Mouse (Mus musculus) c-Kit-positive CD71-negative TER-119-negative erythroid progenitor cells, embryonic 14.5 days (primary cell): ENCODE data around the gene Cpt1a.

ENCODE experiments used
- DNase-seq: peaks from one replicate; pipeline ENCODE4 v3.0.0-alpha.2; 2013; ENCODE audit warnings: low read depth

Cpt1a gene

DNA sequence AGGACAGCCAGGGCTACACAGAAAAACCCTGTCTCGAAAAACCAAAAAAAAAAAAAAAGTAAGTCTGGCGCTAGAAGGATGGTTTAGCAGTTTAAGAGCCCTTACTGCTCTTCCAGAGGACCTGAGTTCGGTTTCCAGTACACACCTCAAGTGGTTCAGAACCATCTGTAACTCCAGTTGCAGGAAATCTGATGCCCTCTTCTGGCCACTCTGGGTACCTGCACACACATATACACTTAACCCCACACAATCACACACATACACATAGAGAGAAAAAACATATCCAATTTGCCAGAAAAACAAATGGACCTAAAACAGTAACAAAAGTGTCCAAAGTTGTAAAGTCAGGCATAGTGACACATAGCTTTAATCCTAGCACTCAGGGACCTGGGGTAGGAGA is 43.0 kb downstream of the Cpt1a start:
- no peak for DNase-seq

DNA sequence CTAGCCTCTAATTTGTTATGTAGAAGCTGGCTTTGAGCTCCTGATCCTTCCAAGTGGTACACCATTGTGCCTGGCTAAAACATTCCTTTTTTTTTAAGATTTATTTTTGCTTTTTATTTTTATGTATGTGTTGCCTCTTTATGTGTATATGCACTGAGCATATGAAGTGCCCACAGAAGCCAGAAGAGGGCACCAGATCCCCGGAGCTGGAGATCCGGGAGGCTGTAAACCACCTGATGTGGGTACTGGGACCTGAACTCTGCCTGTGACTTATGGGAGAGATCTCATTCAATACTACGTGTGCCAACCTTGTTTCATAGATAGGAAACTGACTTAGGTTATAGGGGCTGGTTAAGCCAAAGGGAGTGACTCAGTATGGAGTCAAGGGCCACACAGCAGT is 46.1 kb downstream of the Cpt1a start:
- no peak for DNase-seq

DNA sequence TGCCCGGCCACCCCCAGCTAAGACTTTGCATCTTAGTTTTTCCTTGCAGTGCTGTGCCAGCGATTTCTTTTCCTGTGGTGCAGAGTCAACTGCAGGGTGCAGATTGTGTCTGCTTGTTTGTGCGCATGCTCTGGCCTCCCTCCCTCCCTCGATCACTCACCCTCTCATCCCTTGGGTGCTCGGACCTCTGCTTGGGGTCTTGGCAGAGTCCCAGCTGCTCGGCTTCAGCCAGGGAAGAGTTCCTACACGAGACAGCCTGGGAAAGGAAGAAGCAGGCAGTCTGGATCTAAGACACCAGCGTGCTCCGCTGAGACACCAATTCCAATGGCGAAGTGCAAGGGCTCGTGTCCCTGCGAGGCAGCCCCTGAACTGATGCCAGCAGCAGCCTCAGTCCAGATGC is 51.2 kb downstream of the Cpt1a start:
- no peak for DNase-seq

DNA sequence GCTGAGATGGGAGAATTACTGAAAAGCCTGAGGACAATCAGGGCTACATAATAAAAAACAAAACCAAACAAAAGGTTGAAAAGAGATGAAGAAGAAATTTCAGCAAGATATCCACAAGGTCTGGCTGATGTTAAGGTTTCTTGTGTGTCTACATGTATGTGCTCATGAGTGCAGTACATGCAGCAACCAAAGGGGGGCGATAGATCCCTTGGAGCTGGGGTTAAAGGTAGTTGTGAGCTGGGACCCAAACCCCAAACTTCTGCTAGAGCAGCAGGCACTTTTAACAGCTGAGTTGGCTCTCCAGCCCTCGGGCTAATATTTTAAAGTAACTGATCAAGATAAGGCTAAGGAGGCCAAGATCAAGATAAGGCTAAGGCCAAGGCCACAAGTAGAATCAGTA is 51.9 kb downstream of the Cpt1a start:
- no peak for DNase-seq

DNA sequence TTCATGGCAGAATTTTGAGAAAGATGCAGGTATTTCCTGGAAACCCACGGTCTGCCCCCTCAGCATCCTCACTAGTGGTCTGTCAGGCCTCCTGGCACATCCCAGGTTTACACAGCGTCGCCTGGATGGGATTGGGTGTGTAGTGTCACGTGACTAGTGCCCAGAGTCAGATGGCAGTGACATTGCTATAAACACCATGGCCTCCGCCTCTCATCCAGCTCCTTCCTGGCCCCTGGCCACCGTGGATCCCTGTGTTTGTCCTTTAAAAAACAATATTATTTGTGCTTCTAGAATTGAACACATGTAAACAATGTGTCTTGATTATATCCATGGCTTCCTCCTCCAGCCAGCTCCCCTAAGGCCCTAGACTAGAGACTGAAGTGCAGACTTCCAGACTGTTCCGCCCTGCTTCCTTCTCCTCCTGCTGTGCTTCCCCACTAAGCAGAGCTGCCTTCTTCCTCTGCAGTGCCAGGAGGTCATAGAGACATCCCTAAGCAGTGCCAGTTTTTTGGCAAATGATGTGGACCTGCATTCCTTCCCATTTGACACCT is 53.9 kb downstream of the Cpt1a start:
- no peak for DNase-seq

DNA sequence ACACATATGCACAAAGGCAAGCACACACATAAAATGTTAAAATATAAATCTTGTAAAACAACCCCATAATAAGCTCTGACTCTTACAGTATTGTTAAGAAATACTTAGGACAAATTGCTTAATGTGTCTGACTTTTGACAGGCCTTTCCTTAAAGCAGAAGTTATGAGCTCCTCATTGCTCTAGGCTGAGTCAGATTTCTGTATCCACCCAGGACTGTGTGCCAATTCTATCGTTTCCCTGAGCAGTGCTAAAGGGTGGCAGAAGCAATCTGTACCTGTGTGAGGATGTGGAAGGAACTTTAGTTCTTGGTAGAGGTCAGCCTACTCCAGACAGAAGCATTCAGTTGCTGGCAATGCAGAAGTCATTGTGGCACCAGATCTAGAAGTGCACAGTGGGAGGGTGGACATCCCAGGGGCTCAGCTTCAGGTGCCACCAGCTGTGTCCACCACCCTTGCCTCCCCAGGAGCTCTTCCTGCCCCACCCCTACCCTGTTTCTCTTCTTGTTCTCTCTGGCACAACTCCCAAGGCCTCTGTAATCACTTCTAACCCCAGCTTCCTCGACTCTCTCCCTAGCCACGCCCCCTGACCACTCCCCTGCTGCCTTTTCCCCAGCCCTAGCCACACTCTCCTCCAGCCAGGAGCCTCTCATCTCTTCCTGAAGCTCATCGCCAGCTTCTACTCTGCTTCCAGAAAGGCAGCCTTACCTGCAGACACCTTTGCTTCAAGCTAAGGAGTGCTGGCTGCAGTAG is 55.0 kb downstream of the Cpt1a start:
- DNase-seq, result no peak

DNA sequence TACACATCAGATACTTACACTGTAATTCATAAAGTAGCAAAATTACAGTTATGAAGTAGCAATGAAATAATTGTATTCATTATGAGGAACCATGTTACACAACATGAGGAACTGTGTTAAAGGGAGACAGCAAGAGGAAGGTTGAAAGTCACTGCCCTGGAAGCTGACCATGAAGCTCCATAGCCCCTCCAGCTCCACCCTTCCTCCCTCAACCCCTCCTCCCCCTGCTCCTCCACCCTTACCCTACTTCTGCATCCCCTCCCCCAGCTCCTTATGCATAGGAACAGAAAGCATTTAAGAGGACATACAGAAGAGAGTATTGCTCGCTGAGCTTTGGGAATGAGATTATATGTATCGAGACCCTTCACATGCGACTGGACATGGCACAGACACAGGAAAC is 56.5 kb downstream of the Cpt1a start:
- no peak for DNase-seq

DNA sequence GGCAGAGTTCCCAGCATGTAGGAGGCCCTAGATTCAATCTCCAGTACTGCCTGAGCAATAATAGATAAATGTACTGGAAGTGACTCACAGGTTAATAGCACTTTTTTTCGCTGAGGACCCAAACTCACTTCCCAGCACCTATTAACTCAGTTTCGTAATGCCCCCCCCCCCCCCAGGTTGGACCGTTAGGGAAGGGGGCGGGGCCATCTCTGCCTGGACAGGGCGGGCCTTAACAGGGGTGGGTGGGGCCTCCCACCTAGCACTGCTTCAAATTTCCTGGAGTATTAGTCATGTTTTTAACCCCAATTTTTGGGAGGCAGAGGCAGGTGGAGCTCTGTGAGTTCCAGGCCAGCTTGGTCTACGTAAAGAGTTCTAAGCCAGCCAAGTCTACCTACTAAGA is 65.9 kb downstream of the Cpt1a start:
- DNase-seq, result no peak

DNA sequence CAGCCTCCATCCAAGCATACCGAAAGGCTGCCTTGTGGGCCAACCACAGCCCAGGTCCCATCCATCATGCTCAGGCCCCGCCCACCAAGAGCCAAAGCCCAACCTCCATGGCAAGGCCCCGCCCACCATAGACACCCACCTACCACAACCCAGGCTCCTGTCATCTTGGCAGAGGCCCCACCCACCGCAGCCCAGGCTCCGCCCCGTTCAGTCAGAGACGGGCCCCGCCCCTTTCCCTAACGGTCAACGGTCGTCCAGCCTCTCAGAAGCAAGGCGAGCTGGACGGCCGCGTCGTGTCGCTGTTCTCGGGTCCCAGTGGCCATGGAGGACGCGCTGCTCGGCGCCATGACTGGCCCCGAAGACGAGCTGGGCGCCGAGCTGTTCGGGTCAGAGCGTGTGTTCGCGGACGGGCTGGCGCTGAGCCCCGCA is 66.5 kb downstream of the Cpt1a start, which contains the start of gene Tesmin:
Tesmin (plus strand) TSS at position 229 of the 429 bp plus-strand sequence.
- DNase-seq, result peak; percentile 75

DNA sequence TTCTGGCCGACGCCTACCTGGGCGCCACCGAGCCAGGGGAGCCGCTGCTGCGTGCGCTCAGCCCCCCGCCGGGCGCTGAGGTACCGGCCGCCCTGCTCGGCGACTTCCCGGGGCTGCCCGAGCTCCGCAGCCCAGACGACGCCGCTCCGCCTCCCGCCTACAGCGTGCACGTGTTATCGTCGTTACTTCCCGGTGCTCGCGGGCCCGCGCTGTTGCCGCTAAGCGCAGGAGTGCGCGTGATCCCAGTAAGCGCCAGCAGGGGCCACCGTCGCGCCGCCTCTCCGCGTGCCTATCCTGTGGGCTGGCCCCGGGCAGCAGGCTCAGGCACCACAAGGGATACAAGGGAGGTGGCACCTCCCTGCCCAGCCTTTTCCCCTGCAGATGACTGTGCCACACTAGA is 67.0 kb downstream of the Cpt1a start:
- peak; percentile 71 for DNase-seq

DNA sequence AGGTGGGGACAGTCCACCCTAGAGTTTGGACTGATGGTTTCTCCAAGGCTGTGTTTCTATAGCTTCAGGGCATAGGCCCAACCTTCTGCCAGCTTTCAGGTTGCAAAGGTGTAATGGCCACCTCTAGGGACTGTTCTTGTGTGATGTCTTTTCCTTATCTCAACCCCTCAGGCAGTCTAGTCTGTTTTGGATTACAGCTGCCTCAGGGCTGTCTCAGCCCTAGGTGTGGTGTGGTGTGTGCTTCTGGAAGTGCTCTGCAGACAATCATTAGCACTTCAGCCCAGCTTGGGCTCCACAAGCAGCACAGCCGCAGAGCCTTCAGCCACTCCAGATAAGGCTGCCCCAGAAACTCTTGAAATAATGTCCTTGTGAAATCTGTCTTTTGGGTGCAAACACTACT is 70.2 kb downstream of the Cpt1a start:
- DNase-seq, result no peak

DNA sequence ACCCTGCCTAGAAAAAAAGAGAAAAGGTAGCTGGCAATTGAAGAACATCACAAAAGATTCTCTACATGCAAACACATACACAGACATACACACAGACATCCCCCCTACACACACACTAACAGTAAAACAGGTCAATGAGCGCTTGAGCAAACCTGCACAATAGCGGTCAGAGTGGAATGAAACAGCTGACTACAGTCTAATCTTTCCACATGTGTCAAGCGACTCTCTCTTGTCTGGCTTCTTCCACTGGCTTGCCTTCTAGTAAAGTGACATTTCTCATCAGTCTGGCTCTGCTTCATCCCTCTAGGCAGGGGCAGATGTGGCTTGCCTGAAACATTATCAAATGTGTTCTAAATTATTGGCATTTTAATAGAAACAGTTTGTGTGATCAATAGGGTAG is 72.1 kb downstream of the Cpt1a start:
- no peak for DNase-seq

DNA sequence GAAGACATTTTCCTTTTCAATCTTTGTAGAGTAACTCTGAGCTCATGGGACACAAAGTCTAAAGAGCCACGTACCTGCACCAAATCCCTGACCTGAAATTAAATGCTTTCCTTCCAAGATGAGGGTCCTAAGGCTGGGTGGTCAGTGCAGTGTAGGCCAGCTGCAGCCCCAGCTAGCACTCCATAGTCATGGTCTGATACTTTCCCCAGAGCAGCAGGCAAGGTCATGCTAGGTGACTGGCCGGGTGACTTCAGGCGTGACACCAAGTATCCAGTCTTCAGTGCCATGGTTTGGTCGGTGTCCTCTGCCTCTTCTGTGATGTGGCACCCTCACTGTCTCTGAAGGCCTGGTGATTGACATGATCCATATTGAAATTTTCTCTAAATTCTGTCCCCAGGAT is 77.9 kb downstream of the Cpt1a start:
- no peak for DNase-seq

DNA sequence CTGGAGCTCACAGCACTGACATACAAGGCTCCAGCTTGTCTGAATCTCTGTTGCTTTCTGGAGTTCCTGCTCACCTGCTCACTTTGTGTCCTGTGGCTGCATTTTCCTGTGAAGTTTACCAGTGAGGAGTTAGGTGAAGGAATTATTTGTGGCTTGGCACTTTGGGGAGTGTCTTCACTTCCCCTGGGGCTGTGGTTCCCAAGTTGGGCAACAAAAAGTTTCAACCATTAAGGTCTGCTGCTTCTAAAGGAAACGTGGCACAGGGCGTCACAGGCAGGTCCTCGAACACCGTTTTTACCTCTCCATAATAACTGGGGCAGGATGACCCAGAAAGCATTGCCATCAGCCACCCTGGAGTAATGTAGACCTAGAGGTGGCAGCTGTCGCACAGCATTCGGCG is 79.4 kb downstream of the Cpt1a start:
- no peak for DNase-seq

DNA sequence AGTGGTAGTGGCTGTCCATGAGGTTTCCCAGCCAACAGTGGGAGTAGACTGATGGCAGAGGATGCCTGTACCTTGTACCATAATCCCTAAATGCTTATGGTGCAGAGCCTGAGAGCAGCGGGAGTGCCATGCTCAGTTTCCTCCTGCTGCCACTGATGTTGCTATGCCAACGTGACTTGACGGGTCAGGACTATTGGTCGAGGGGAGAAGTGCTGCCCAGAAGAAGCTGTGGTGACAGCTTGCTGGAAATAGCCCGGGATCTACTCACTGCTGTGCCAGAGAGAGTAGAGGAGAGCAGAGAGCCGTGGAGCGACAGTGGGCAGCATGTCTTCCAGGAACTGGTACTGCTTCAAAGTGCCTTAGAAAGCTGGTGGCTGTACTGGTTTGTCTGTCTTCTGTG is 79.8 kb downstream of the Cpt1a start:
- no peak for DNase-seq

DNA sequence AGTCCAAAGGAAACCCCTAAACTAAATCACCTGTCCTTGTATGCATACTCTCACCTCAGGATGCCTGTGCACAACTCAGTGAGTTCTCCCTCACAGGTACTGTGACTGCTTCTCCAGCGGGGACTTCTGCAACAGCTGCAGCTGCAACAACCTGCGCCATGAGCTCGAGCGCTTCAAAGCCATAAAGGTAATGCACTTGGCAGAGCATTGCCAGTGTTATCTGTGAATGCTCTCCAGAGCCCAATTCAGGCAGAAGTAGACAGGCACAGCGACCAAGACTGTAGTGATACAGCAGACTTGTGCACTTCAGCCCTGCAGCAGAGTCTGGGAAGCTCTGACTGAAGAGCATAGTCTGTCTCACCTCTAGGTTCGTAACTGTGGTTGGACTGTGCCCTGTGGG is 80.3 kb downstream of the Cpt1a start:
- DNase-seq, result no peak

DNA sequence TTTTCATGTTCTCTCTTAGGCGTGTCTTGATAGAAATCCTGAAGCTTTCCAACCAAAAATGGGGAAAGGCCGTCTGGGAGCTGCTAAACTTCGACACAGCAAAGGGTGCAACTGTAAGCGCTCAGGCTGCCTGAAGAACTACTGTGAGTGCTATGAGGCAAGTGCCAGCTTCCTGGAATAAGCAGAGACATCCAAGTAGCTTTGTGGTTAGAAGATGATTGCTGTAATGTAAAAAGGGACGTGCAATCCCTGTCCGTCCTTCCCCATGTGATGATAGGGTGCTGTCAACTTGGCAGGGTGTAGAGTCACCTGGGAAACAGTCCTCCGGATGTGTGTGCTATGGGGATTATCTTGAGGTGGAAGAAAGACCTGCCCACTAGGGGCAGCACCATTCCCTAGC is 81.9 kb downstream of the Cpt1a start:
- DNase-seq, result no peak

DNA sequence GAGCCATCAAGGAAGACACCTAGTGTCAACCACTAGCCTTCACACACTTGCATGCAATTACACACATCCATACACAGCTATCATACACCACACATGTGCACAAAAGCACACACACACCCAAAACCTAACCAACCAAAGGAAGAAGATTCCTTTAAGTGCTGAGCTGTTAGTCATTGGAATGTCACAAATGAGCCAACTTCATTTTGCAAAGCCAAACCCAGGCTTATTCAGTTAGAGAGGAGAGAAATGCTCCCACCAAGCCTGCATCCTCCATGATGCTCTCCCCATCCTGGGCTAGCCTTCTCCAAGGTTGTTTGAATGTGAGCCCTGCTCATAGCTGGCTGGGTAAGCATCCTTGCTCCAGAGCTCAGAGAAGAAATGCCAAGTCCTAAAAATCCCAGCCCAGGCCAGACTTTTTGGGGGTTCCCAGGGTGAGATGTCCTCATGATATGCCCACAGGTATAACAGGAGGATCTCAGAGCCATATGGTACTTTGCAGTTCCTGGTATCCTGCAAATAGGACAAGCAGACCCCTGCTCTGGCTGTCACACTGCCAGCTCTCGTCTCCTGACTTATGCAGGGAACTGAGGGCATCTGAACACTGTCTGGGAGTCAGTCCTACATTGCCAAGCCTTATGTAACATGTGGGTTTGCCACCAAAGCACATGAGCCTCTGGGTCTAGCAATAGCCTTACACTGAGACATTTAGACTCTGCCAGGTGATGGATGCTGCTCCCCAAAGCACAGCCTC is 83.6 kb downstream of the Cpt1a start:
- DNase-seq, result no peak

DNA sequence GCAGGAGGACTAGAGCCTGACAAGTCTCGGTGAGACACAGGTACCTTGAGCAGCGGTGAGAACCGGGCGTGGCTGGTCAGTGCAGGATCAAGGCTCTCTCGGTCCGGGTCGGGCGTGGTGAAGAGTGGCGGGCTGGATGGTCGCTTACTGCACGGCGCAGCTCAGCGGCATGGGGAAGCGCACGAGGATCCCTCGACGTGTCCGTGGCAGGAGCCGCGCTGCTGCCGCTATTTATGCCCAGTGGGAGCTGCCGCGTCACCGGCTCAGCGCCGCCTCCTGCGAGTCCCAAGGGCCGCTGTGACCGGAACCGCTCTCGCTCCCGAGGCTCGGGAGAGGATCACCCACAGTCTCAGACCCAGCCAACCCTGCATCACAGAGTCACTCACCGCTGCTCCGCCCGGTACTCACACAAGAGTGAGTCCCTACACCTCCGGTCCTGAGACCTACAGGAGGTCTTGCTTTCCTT is 92.2 kb downstream of the Cpt1a start, which contains the start of gene Gal:
Gal (minus strand) TSS at position 277 of the 466 bp plus-strand sequence.
- no peak for DNase-seq

DNA sequence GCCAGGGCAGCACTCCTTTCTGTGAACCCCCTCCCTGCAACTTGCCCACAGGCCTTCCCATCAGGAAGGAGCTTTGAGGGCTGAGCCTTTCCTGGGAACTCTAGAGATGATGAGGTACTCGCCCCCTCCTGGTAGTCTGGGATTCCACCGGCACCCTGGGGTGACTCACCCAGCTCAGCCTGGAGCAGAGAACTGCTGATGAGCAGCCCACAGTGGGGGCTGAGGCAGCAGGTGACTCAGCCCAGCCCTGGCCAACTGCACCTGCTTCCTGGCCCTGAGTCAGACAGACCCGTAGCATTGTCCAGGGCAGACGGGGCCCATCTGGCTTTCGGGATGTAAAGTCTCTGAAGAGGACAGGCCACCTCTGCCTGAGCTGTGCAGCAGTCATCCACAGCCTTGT is 97.1 kb downstream of the Cpt1a start:
- peak; percentile 20 for DNase-seq

DNA sequence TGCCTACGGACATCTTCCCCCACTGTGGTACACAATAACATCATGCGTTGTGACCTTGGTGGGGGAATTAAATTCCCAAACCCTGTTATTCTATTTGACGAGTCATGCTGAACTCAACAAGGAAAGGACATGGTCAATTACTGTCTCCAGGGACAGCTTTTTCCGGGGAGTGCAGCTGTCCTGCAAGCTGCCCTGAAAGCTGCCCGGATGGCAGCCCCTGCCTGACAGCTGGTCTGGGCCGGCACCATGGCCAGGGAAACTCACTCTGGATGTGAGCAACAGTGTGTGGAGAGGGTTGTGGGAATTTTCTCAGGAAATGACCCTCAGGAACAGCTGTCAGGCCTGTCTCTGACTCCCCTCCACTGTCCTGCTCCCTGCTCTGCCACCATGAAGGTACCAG is 100.4 kb downstream of the Cpt1a start:
- no peak for DNase-seq

DNA sequence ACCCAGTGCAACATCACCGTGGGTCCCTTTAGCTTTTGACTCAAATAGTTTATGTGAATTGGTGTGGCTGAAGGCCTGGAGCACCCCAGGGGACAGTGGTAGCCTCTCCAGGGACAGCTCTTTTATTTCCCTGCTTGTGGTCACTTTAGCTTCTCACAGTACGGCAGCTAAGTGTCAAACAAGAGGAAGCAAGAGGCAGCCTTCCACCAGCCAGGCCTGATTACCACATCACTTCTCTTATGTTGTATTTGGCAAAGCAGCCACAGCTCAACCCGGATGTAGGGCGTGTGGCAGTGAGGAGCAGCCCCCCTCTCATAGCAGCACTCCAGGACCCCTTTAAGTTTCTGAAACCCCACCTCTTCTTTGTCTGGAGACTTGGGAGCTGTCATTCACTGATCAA is 100.8 kb downstream of the Cpt1a start:
- no peak for DNase-seq

DNA sequence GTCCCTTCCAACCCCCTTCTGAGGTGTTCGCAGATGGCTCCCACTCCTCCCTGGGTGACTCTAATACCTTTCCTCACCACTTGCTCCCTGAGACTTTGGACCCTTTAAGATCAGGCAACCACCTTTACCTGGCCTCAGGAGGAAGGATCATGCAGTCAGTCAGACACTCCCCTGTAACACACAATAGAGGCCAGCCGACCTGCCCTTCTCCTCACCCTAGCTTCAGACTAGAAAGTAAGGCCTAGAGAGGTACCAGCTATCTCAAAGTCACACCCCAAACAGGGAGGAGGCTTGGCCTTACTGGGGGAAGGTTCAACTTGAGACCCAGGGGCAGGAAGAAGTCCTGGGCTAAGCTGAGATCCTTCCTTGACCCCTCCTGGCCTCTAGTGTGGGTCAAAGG is 102.1 kb downstream of the Cpt1a start:
- no peak for DNase-seq
